Mouse (Mus musculus) gastrocnemius, postnatal 25 days (tissue): Measurements from ENCODE around the gene Ptgfrn. TPM values are rescaled to one million over a fixed set of nuclear protein-coding genes. Genes with fewer than 3 reads are reported as not detected.
A peak's percentile ranks its signal among the peaks of the same experiment; 100 is the strongest.

ENCODE experiments used
- DNase-seq: peaks from one replicate; pipeline ENCODE4 v3.0.0; 2022
- long read RNA-seq, 2 experiments: library from polyadenylated mRNA; stranded (forward); transcript quantifications; one replicate each; pipeline ENCODE4 v2.0.0; 2021
- total RNA-seq, 2 experiments: library from RNA; stranded (reverse); gene quantifications; 1 replicate in 1 of 2; 2 replicates in 1 of 2; pipeline ENCODE4 v1.2.3; 2021

Ptgfrn gene
- total RNA-seq: 10 to 100 TPM; 14.9 to 17.0 TPM
- long read RNA-seq, experiment 1, full-length matches to known transcripts: 1 of 10 reads
- long read RNA-seq, experiment 1, partial matches to known transcripts: 3 of 10 reads
- long read RNA-seq, experiment 1, other reads (novel, unspliced or antisense): 6 of 10 reads
- long read RNA-seq, experiment 2, partial matches to known transcripts: 1 of 5 reads
- long read RNA-seq, experiment 2, other reads (novel, unspliced or antisense): 4 of 5 reads

- DNase-seq: peak; percentile 72
These were observed at the start of gene Ptgfrn for GRCm38 (mm10) chr3:101110043-101110837. Gene Ptgfrn, minus strand, starts transcription at chr3:101110278.

GRCm38 (mm10) chr3:101159701-101160100 is 49.6 kb upstream of the Ptgfrn start:
- no peak for DNase-seq

- DNase-seq: no peak
These were observed 44.0 kb upstream of the Ptgfrn start for GRCm38 (mm10) chr3:101154067-101154466.

GRCm38 (mm10) chr3:101153341-101153740 is 43.3 kb upstream of the Ptgfrn start:
- no peak for DNase-seq

GRCm38 (mm10) chr3:101146126-101146772 is 36.2 kb upstream of the Ptgfrn start:
- no peak for DNase-seq

- peak; percentile 34 for DNase-seq
These were observed 35.4 kb upstream of the Ptgfrn start for GRCm38 (mm10) chr3:101145292-101146046.

GRCm38 (mm10) chr3:101144366-101144948 is 34.4 kb upstream of the Ptgfrn start:
- DNase-seq: peak; percentile 34

- DNase-seq: no peak
These were observed 33.4 kb upstream of the Ptgfrn start for GRCm38 (mm10) chr3:101143465-101143864.

GRCm38 (mm10) chr3:101141864-101142263 is 31.8 kb upstream of the Ptgfrn start:
- DNase-seq: peak; percentile 32

- no peak for DNase-seq
These were observed 29.9 kb upstream of the Ptgfrn start for GRCm38 (mm10) chr3:101139958-101140357.

GRCm38 (mm10) chr3:101136483-101136882 is 26.4 kb upstream of the Ptgfrn start:
- no peak for DNase-seq

- DNase-seq: no peak
These were observed 24.8 kb upstream of the Ptgfrn start for GRCm38 (mm10) chr3:101134861-101135260.

GRCm38 (mm10) chr3:101132981-101133380 is 22.9 kb upstream of the Ptgfrn start:
- DNase-seq: no peak

- no peak for DNase-seq
These were observed 21.7 kb upstream of the Ptgfrn start for GRCm38 (mm10) chr3:101131772-101132171.

GRCm38 (mm10) chr3:101130526-101130925 is 20.4 kb upstream of the Ptgfrn start:
- peak; percentile 81 for DNase-seq

GRCm38 (mm10) chr3:101129620-101130019 is 19.5 kb upstream of the Ptgfrn start:
- no peak for DNase-seq

- DNase-seq: no peak
These were observed 19.0 kb upstream of the Ptgfrn start for GRCm38 (mm10) chr3:101129090-101129489.

GRCm38 (mm10) chr3:101127766-101128165 is 17.7 kb upstream of the Ptgfrn start:
- DNase-seq: no peak

GRCm38 (mm10) chr3:101124716-101125115 is 14.6 kb upstream of the Ptgfrn start:
- DNase-seq: no peak

- peak; percentile 53 for DNase-seq
These were observed 12.4 kb upstream of the Ptgfrn start for GRCm38 (mm10) chr3:101122479-101122878.

GRCm38 (mm10) chr3:101117774-101118173 is 7.7 kb upstream of the Ptgfrn start:
- DNase-seq: no peak

- DNase-seq: no peak
These were observed 7.3 kb upstream of the Ptgfrn start for GRCm38 (mm10) chr3:101117386-101117749.
